Mouse (Mus musculus) gonadal fat pad, adult 2 months (tissue): ENCODE data around the gene Clock. TPM values are rescaled to one million over a fixed set of nuclear protein-coding genes. Genes with fewer than 3 reads are reported as not detected.

Experiments
- DNase-seq: peaks from one replicate; pipeline ENCODE4 v3.0.0-alpha.2; 2012; ENCODE audit warnings: low read depth
- polyA plus RNA-seq: library from polyadenylated mRNA; depleted of rRNA; stranded (reverse); fragments of >200 nt; gene quantifications from 2 replicates; pipeline ENCODE4 v1.2.3, GENCODE M21; 2012; rRNA removed

Clock gene
- polyA plus RNA-seq: 16.5 and 25.3 TPM in 2 replicates

DNA sequence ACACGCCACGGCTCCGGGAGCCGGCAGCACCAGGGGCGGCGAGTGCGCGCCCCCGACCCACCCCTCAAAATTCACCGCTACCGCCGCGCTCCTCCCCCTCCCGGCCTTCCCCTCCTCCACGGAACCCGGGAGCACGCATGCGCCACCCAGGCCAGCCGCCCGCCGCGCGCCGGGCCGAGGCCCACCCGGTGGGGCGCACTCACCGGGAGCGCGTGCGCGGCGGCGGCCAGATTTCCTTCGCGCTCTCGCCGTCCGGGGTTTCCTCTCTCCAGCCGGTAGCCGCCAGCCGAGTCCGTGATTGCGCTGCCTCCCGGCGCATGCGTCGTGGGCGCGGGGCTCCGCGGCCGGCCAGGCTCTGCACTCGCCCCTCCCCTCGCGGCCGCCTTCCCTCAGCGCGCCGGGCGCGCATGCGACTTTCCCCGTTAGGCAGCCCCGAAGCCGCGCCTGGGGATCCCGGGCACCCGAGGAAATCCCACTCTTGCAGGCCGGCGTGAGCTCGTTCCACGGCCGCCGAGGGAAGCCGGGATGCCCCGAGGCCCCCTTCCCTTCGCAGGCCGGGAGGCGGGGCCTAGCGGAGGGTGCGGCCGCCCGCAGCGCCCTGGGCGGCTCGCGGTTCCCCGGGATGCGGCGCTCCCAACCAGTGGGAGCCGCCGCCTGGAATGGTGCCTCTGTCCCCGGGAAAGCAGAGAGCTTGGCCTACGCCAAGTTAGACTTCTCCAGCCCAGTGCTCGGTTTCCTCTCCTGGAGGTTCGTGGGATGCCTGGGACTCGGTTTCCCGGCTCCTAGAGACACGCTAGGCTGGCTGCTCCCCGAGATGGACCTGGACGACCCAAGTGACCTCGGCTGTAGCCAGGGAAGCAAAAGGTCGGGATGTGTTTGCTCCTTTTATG lies at the start of gene Clock:
Gene Clock, minus strand, starts transcription at position 341 of the 890 bp plus-strand sequence.
- DNase-seq: no peak

GRCm38 (mm10) chr5:76351953-76352611 lies 47.5 kb upstream of the Clock start:
- DNase-seq: no peak

DNA sequence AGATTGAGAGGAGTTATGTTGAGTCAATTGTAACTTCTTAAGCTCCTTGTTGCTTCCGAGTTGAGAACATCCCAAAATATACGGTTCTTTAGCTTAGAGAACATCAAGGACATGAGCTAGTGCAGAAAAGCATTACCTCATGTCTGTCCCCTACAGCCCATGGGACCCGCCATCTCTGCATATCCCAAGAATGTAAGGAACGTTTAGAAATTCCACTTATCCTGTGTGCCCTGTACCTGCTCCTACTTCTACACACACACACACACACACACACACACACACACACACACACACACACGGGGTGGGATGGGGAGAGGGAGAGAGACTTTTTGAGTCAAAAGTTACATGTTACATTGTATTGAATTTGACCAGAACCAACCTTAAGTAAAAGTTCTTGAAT lies 46.9 kb upstream of the Clock start:
- no peak for DNase-seq

DNA sequence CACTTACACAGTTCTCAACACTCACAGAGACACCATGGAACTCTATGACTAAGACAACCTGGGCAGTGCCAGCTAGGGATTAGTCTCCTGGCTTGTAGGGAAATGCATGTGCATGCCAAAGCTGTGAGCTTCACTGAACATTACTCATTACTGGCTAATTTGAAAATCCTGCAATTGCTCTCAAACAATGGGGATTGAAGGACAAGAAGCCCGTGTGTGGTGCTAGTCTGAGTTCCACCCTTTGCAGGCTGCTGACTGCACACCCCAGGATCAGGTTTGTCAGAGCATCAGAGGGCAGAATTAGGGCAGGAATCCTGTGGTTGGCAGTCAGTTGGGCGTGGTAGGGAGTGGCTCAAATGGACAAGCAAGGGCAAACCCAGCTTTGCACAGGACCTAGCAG lies 41.5 kb upstream of the Clock start:
- no peak for DNase-seq

GRCm38 (mm10) chr5:76340931-76341330 lies 36.3 kb upstream of the Clock start:
- no peak for DNase-seq

GRCm38 (mm10) chr5:76337100-76337499 lies 32.5 kb upstream of the Clock start:
- DNase-seq: no peak

GRCm38 (mm10) chr5:76333833-76334232 lies 29.2 kb upstream of the Clock start:
- DNase-seq: no peak

- no peak for DNase-seq
These were observed 26.4 kb upstream of the Clock start, which contains the start of gene Pdcl2 for GRCm38 (mm10) chr5:76330953-76331352. Pdcl2 (minus strand) TSS chr5:76331156.

DNA sequence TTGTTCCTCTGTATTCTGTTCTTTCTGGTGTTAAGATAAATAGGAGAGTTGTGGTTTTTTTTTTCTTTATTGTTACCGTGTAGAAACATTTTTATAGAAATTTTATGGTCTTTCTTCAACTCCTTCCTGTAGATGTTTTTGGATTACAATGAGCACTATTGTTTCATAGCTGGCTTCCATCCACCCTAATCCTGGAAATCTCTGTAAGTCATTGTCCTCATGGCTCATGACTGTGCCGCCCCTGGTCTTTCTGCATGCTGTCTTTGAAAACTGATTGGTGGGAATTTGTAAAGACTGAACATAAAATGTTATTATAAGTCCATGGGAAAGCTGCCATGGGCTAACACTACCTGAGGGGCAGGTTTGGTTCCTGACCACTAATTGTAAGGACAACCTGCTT lies 22.7 kb upstream of the Clock start:
- DNase-seq: no peak

DNA sequence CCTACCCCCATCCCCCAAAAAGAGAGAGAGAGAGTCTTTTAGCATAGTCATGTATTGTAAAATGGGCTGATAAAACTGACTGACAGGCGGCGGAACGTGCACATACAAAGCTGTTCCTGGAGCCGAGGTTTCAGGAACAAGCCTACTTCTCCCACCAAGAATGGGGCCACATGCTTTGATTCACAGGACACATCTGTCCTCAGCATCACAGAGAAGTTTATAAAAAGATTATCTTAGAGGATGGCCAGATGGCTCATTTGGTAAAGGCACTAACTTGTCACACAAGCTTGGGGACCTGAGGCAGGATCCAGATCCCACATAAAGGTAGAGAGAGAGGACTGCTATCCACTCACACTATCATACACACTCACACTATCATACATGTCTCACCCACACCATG lies 20.5 kb upstream of the Clock start:
- no peak for DNase-seq

GRCm38 (mm10) chr5:76321249-76322196 lies 16.9 kb upstream of the Clock start:
- peak; percentile 97 for DNase-seq

GRCm38 (mm10) chr5:76308206-76308605 lies 3.6 kb upstream of the Clock start:
- DNase-seq: no peak

DNA sequence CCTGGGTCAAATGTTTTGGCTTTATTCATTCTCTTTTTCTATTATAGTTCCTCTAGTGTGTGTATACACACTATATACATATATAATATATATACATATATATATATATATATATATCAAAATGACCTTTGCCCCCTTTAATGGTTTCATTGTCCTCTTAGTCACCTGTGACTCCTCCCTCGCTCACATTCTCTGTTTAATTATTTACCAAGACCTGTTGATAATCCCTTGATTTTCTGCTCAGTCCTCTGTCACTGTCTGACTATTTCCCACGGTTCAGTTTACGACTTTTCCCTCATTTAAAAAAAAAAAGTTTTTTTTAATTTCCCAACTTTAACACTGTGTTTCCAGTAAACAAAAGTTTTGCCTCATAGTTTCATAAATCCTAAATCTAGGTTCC lies 1.7 kb upstream of the Clock start:
- no peak for DNase-seq

GRCm38 (mm10) chr5:76305616-76306015 lies 1.0 kb upstream of the Clock start:
- no peak for DNase-seq

DNA sequence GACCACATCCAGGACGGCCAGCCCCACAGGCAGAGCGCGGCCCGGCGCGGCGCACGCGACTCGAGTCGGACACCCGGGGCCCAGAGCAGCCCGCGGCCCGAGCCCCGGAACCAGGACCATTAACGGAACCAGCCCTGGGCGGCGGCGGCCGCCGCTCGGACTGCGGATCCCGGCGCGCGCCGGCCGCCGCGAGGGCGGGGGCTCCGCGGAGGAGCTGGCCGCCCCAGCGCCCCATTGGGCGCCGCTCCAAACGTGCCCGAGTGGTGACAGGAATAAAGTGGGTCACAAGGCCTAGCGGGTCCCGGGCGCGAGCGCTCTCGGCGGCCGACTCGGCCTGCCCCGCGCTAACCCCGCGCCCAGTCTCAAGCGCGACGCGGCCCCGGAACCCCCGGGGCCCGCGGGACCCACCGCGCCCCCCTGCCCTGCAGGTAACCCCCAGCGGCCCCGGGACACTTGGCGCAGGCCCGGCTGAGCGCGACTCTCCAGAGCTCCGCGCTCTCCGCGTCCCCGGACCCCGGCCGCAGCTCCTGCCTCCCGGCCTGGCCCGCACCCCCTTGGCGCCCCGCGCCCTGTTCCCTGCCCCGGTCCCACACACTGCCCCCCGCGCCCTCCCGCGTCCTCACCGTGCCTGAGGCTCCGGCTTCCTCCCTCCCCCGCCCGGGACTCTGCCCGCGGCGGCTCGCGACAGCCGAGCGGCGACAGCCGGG lies 694 bp downstream of the Clock start:
- DNase-seq: no peak

GRCm38 (mm10) chr5:76303379-76303744 lies 1.2 kb downstream of the Clock start:
- DNase-seq: no peak

GRCm38 (mm10) chr5:76302009-76302408 lies 2.6 kb downstream of the Clock start:
- no peak for DNase-seq

GRCm38 (mm10) chr5:76289234-76289691 lies 15.3 kb downstream of the Clock start:
- no peak for DNase-seq

- DNase-seq: no peak
These were observed 16.3 kb downstream of the Clock start for GRCm38 (mm10) chr5:76288256-76288655.

DNA sequence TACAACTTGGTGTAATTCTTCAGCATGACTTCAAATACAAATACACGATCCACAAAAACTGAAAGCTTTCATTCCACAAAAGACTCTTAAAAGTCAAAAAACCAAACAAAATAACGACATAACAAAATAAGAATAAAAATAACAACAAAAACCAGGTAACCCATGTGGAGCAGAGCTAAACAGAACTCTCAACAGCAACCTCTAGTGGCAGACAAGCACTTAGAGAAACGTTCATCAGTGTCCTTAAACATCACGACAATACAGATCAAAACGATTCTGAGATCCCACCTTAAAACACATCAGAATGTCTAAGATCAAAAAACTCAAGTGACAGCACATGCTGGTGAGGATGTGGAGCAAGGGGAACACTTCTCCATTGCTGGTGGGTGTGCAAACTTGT lies 17.5 kb downstream of the Clock start:
- no peak for DNase-seq

DNA sequence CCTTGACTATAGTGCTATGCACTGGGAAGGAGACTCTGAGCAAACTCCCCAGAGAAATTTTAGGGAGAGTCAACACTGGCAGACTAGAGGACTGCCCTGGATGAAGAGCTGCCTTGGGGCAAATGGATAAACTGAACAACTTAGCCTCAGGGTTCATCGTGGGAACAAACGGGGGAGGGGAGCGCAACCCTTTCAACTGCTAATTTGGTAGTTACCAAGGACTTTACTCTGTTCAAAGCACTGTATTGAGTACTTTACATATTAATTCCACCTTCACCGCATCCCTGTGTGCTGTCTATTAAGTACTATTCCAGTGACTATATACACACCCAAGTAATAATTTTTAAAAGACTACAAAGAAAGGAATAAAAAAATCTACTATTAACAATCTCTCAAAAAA lies 18.9 kb downstream of the Clock start:
- DNase-seq: no peak
